Mouse (Mus musculus) heart, embryonic 14.5 days (tissue): ENCODE measurements around the gene Arfip2. TPM values are rescaled to one million over a fixed set of nuclear protein-coding genes. Genes with fewer than 3 reads are reported as not detected.

Experiments
- ATAC-seq: fragments of 200-750 bp; cut with Nextera tagmentation; 2 replicates; pipeline ENCODE4 v1.8.0; 2017; ENCODE audit warnings: low read depth, moderate TSS enrichment; ENCODE audit not compliant: insufficient number of reproducible peaks, insufficient read depth, low FRiP score
- H3K27ac ChIP-seq, 2 experiments: fragments of 200-500 bp in 1 of 2; fragments of 300-500 bp in 1 of 2; sonication (generic) in 1 of 2; replicated peaks in 1 of 2; 2 replicates each; pipeline ENCODE4 v1.5.1; 2012 to 2014; ENCODE audit warnings: low read depth in 2 of 2, low read length in 2 of 2, control low read depth in 1 of 2, mild to moderate bottlenecking in 1 of 2, mixed read lengths in 1 of 2; ENCODE audit not compliant: control insufficient read depth in 1 of 2, insufficient read depth in 1 of 2
- H3K27me3 ChIP-seq: fragments of 300-500 bp; sonication (generic); 2 replicates; pipeline ENCODE4 v1.6.1; 2014; ENCODE audit warnings: mild to moderate bottlenecking, low read length, control low read depth; ENCODE audit not compliant: control insufficient read depth, insufficient read depth
- H3K36me3 ChIP-seq: fragments of 300-500 bp; sonication (generic); 2 replicates; pipeline ENCODE4 v1.6.1; 2014; ENCODE audit warnings: mild to moderate bottlenecking, control low read depth, low read length, mixed read lengths; ENCODE audit not compliant: control insufficient read depth, insufficient read depth
- H3K4me1 ChIP-seq, 2 experiments: fragments of 200-500 bp in 1 of 2; fragments of 300-500 bp in 1 of 2; sonication (generic) in 1 of 2; 2 replicates each; pipeline ENCODE4 v1.6.1; 2012 to 2014; ENCODE audit warnings: low read length in 2 of 2, control low read depth in 1 of 2, mixed read lengths in 1 of 2; ENCODE audit not compliant: control insufficient read depth in 2 of 2, insufficient read depth in 2 of 2
- H3K4me2 ChIP-seq: fragments of 300-500 bp; sonication (generic); 2 replicates; pipeline ENCODE4 v1.6.1; 2014; ENCODE audit warnings: mild to moderate bottlenecking, low read length
- H3K4me3 ChIP-seq, 2 experiments: fragments of 200-500 bp in 1 of 2; fragments of 300-500 bp in 1 of 2; sonication (generic) in 1 of 2; 2 replicates each; pipeline ENCODE4 v1.5.1; 2012 to 2014; ENCODE audit warnings: low read length in 2 of 2, mild to moderate bottlenecking in 2 of 2, control low read depth in 1 of 2, low read depth in 1 of 2, moderate library complexity in 1 of 2; ENCODE audit not compliant: control insufficient read depth in 1 of 2, insufficient read depth in 1 of 2
- H3K9ac ChIP-seq: fragments of 300-500 bp; sonication (generic); 2 replicates; pipeline ENCODE4 v1.6.1; 2014; ENCODE audit warnings: mild to moderate bottlenecking, low read length
- H3K9me3 ChIP-seq: fragments of 300-500 bp; sonication (generic); 2 replicates; pipeline ENCODE4 v1.6.1; 2016; ENCODE audit warnings: low read length, control low read depth; ENCODE audit not compliant: control insufficient read depth
- WGBS: fragments of 180-500 bp; shearing (Covaris S2); extraction: QIAGEN DNeasy Blood & Tissue Kit; methylation state at CpG from one replicate; pipeline ENCODE4 v1.1.7; 2014; 5-methylcytosine and 5-hydroxymethylcytosine counted together
- polyA plus RNA-seq: library from polyadenylated mRNA; unstranded; fragments of >200 nt; fragmentation: Nextera tagmentation; extraction: Ambion mirVana; gene quantifications from 2 replicates; pipeline ENCODE4 v1.2.1, GENCODE M21; 2014

Gene Arfip2
- 49.5 and 51.2 TPM in 2 replicates for polyA plus RNA-seq

DNA sequence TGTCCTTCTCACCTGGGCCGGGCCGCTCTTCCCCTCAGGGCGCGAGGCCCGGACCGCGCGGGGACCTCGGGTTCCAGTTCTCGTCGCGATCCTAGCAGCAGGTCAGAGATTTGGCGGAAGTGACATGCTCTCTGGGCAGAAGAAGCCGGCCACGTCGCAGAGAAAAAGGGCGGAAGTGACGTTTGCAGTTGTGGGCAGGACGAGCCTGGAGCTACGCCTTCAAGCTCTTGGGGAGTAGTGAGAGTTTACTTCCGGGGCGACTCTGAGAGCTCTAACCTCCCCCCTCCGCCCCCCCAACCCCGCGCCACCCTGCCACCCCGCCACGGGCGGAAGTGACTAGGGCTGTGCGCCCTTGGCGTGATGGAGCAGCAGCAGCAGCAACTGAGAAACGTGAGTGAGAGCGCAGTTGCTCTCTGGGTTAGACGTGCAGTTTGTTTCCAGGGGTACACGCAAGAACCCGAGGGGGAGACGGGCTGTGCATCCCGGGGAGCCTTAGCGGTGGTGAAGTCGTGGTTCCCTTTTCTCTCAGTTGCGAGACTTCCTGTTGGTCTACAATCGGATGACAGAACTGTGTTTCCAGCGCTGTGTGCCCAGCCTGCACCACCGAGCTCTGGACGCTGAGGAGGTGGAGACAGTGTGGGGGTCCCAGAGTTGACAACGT, at the start of gene Arfip2, which contains the start of gene Gm45799:
Gene Arfip2, minus strand, starts transcription at position 184 of the 661 bp plus-strand sequence.
Gene Gm45799, plus strand, starts transcription at position 320 of the 661 bp plus-strand sequence.
- H3K4me1 ChIP-seq: peaks cover 6 to 30% of the 10 kb centered on the region in 2 experiments
- peak within 1 kb of the TSS; percentile 91 to 93 for H3K27ac ChIP-seq
- peak within 1 kb of the TSS; percentile 86 for H3K4me2 ChIP-seq
- H3K27me3 ChIP-seq: no peaks in the 10 kb centered on the region
- peak; percentile 94 for ATAC-seq
- H3K4me3 ChIP-seq: peak within 1 kb of the TSS; percentile 76 to 94
- no peaks in the 10 kb centered on the region for H3K9me3 ChIP-seq
- peak within 1 kb of the TSS; percentile 83 for H3K9ac ChIP-seq
- H3K36me3 ChIP-seq: peaks cover 49% of the 10 kb centered on the region
- WGBS: under 1% methylated on average over 45 of the region's 45 CpGs

DNA sequence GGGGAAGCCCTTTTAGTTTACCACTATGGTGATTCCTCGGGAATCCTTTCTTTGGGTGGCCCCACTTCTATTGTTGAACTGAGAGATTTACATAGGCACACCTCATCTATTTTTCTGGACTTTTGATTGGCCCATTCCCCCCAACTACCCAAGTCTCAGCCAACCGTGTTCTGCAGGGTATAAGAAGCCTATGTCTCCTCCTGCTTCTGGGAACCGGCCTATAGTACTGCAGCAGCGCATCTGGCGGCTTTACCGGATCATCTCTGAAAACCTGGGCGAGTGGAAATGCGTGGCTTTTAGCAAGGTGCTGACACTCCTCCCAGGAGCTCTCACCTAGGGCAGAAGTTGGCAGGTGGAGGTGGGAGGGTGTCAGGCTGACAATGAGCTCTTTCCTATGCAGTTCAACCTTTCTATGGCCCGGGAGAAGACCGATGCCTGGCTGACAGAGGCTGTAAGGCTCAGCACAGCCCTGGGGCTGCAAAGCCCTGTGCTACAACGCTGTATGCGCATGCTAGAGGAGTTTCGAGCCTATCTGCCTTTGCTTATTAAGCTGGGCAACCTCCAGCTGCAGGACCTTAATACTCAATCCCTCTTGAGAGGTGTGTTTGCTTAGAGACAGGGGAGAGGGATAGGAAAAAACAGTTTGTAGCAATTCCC, 45.5 kb upstream of the Arfip2 start:
- H3K4me1 ChIP-seq: no peaks in the 10 kb centered on the region
- H3K9me3 ChIP-seq: no peaks in the 10 kb centered on the region
- H3K4me3 ChIP-seq: no peak overlapping the region
- no peak for ATAC-seq
- no peaks in the 10 kb centered on the region for H3K27me3 ChIP-seq
- H3K4me2 ChIP-seq: peak overlapping the region; percentile 27
- no peak overlapping the region for H3K27ac ChIP-seq
- WGBS: 12% methylated on average over 13 of the region's 13 CpGs
- no peaks in the 10 kb centered on the region for H3K36me3 ChIP-seq
- no peak overlapping the region for H3K9ac ChIP-seq

DNA sequence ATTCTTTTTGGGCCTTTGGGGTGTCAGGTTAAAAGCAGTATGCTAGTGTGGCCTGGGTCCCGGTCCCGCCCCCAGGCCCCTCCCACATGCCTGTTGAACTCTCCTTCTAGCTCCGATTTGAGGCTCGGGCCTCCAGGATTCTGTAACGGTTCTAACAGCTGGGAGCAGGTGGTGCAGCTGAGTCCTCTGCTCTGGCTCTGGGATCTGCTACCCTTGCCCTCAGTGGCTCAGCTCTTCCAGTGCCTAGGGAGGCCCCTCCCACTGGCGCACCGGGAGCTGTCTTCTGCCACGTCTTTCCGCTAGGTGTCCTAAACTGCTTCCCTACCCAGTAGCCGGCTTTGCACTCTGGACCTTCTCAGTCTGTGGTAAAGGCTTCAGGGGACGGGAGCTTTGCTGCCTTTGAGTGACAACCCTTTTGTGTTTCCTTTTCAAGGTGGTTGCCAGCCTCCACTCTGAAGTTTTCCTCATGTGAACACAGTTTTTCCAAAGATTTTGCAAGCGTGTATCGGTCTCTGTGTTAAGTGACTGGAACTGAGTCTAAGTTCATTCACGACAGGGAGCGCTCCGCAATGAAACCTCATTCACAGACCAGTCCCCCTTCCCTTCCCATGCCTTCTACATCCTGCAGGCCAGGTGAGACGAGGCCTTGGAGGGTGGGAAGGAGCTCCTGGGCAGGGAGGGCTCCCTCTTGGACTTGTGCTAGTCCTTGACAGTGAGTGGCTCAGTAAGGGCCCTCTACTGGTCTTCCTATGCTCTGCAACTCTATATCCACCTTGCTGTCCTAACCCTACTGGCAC, 10.6 kb upstream of the Arfip2 start, which contains the start of gene Dnhd1:
Gene Dnhd1, plus strand, starts transcription at position 189 of the 797 bp plus-strand sequence.
- no peaks in the 10 kb centered on the region for H3K36me3 ChIP-seq
- peak within 1 kb of the TSS in 1 of 2 experiments; percentile 68; a peak in 2 of 4 replicates for H3K27ac ChIP-seq
- peaks cover 3% of the 10 kb centered on the region in 2 experiments; a peak in 2 of 4 replicates for H3K4me1 ChIP-seq
- H3K4me3 ChIP-seq: peak within 1 kb of the TSS; percentile 49 to 53
- H3K9me3 ChIP-seq: no peaks in the 10 kb centered on the region
- WGBS: 2% methylated on average over 17 of the region's 17 CpGs
- H3K27me3 ChIP-seq: no peaks in the 10 kb centered on the region
- peak within 1 kb of the TSS; percentile 70 for H3K9ac ChIP-seq
- H3K4me2 ChIP-seq: peak within 1 kb of the TSS; percentile 97
- ATAC-seq: peak; percentile 93

DNA sequence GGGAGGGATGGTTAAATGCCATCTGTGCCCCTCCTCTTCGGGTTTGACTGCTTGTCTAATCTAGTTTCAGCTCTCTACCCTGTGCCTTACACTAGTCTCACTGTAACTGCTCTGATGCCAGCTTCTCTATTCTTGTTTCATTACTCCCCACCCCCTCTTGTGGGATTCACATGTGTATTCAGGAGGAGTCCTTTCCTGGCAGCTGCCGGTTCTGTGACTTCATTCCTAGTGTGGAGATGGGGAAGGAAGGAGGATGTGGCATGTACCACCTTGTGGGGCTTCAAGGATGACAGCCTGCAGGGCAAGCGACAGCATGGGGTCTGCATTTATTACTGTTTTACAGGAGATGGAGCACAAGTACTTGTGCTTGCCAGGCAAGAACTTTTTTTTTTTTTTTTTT, 1.7 kb upstream of the Arfip2 start:
- Histone ChIP-seq H3K4me2 (peak overlapping the region; percentile 86), H3K36me3 (peaks cover 34% of the 10 kb centered on the region), H3K27me3 (no peaks in the 10 kb centered on the region), H3K4me3 (no peak overlapping the region), H3K9ac (no peak overlapping the region; the same call in 1 of the 2 replicates), H3K9me3 (no peaks in the 10 kb centered on the region), H3K27ac (peak overlapping the region; percentile 53 to 91; a peak in 2 of 4 replicates), H3K4me1 (peaks cover 6 to 30% of the 10 kb centered on the region in 2 experiments)
- no peak for ATAC-seq
- 62% methylated on average over 3 of the region's 3 CpGs for WGBS

DNA sequence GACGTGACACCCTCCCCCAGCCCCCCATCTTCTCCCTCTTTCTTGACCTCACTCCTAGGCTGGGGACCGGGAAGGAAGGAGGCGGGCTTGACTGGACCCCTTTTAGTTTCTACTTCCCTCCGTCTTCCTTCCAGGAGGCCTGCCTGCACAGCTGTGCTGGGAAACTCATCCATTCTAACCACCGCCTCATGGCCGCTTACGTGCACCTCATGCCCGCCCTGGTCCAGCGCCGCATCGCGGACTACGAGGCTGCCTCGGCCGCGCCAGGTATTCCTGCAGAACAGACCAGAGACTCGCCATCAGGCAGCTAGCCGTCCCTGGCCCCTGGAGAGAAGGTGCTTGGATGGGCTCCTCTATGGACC, 659 bp upstream of the Arfip2 start:
- Histone ChIP-seq H3K4me2 (peak overlapping the region; percentile 86), H3K27ac (peak overlapping the region; percentile 91 to 93), H3K36me3 (peaks cover 44% of the 10 kb centered on the region), H3K27me3 (no peaks in the 10 kb centered on the region), H3K4me1 (peaks cover 6 to 30% of the 10 kb centered on the region in 2 experiments), H3K9ac (peak overlapping the region; percentile 83), H3K9me3 (no peaks in the 10 kb centered on the region), H3K4me3 (peak overlapping the region; percentile 76 to 94)
- ATAC-seq: peak; percentile 12; the same call in 1 of the 2 replicates
- WGBS: 2% methylated on average over 18 of the region's 18 CpGs

DNA sequence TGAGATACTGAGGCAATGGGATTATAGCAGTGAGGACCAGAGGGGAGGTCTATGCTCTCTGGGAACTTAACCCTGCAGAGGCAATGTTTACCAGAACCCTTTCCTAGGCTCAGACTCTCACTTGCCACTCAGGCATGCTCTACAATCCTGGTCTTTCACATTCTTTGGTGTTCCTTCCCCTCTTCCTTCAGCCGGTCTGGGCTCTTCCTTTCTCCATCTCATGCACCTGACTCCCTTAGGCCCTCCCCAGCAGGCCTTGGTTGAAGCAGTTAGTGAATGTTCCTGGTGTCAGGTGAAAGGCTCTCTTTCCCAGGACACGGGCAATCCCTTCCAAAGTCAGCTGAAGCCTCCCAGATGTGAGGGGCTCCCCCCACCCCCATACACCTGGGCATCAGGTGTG, 460 bp downstream of the Arfip2 start, which contains the start of gene Timm10b:
Gene Timm10b, plus strand, starts transcription at position 301 of the 400 bp plus-strand sequence.
- H3K9me3 ChIP-seq: no peaks in the 10 kb centered on the region
- no peak for ATAC-seq
- peak within 1 kb of the TSS; percentile 91 to 93 for H3K27ac ChIP-seq
- peak within 1 kb of the TSS; percentile 83 for H3K9ac ChIP-seq
- peaks cover 49% of the 10 kb centered on the region for H3K36me3 ChIP-seq
- H3K4me1 ChIP-seq: peaks cover 6 to 30% of the 10 kb centered on the region in 2 experiments
- peak within 1 kb of the TSS; percentile 86 for H3K4me2 ChIP-seq
- WGBS: 0% methylated on average over 2 of the region's 2 CpGs
- H3K4me3 ChIP-seq: peak within 1 kb of the TSS; percentile 76 to 94
- no peaks in the 10 kb centered on the region for H3K27me3 ChIP-seq

DNA sequence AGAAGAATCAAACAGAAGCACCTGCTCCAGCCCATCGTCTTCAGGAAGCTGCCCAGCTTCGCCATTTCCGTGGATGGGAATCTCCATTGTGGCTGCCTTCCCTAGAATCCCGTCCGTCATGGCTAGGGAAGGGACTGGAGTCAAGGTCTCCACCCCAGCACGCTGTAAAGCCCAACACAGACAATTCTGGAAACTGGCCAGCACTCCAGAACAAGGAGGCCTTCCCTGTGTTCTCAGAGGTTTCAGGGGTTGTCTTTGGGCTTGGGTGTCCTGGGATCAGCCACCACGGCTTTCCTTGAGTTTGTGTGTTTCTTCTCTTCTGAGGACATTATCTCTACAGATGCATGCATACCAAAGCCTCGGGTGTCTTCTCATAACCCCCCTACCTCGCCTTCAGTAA, 912 bp downstream of the Arfip2 start:
- H3K4me1 ChIP-seq: peaks cover 6 to 30% of the 10 kb centered on the region in 2 experiments
- H3K4me3 ChIP-seq: peak overlapping the region; percentile 76 to 94
- WGBS: 47% methylated on average over 9 of the region's 9 CpGs
- H3K27ac ChIP-seq: no peak overlapping the region; a peak in 1 of 4 replicates
- H3K4me2 ChIP-seq: peak overlapping the region; percentile 86
- H3K27me3 ChIP-seq: no peaks in the 10 kb centered on the region
- H3K36me3 ChIP-seq: peaks cover 48% of the 10 kb centered on the region
- H3K9me3 ChIP-seq: no peaks in the 10 kb centered on the region
- peak overlapping the region; percentile 83 for H3K9ac ChIP-seq
- no peak for ATAC-seq
